Mouse (Mus musculus) lung, adult 2 months (tissue): ENCODE results near the gene Dnah3.

Source experiments
- CTCF ChIP-seq: fragments of 200-500 bp; IDR thresholded peaks from 2 replicates; pipeline ENCODE4 v1.5.1; 2011; ENCODE audit warnings: mild to moderate bottlenecking, low read length, control low read depth; ENCODE audit not compliant: insufficient read depth
- POLR2A ChIP-seq: fragments of 200-500 bp; IDR thresholded peaks from 2 replicates; pipeline ENCODE4 v1.6.1; 2011; ENCODE audit warnings: low read depth, mild to moderate bottlenecking, control low read depth, low read length, borderline replicate concordance; ENCODE audit errors: extremely low read depth

DNA sequence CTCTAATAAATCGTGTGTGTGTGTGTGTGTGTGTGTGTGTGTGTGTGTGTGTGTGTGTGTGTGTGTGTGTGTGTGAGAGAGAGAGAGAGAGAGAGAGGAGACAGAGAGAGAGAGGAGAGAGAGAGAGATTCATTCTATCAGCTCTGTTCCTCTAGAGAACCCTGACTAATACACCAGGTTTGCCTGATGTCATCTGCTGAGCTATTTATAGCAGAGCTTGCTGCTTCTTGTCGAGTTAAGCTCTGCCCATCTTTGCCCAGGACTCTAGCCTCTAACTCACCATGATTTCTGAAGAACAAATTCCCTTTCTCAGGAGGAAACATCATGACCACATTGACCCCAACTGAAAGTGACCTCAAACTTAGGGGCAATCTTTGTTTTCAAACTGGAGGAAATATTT, 174.6 kb downstream of the Dnah3 start:
- TF ChIP-seq POLR2A (no peak), CTCF (no peak)
